Mouse (Mus musculus) neural tube, embryonic 15.5 days (tissue): ENCODE data around the gene Tbx18. TPM values are rescaled to one million over a fixed set of nuclear protein-coding genes. Genes with fewer than 3 reads are reported as not detected.

Experiments used
- ATAC-seq: fragments of 200-750 bp; cut with Nextera tagmentation; 2 replicates; pipeline ENCODE4 v1.8.0; 2017; ENCODE audit warnings: mild to moderate bottlenecking, moderate TSS enrichment, moderate library complexity; ENCODE audit not compliant: low FRiP score
- H3K27ac ChIP-seq: fragments of 300-500 bp; sonication (generic); replicated peaks from 2 replicates; pipeline ENCODE4 v1.5.1; 2015; ENCODE audit warnings: mild to moderate bottlenecking, inconsistent platforms
- H3K27me3 ChIP-seq: fragments of 300-500 bp; sonication (generic); replicated peaks from 2 replicates; pipeline ENCODE4 v1.6.1; 2015; ENCODE audit warnings: inconsistent platforms
- H3K36me3 ChIP-seq: fragments of 300-500 bp; sonication (generic); 2 replicates; pipeline ENCODE4 v1.6.1; 2015; ENCODE audit warnings: inconsistent platforms
- H3K4me1 ChIP-seq: fragments of 300-500 bp; sonication (generic); 2 replicates; pipeline ENCODE4 v1.6.1; 2015; ENCODE audit warnings: inconsistent platforms
- H3K4me2 ChIP-seq: fragments of 300-500 bp; sonication (generic); 2 replicates; pipeline ENCODE4 v1.6.1; 2015; ENCODE audit warnings: inconsistent platforms, mild to moderate bottlenecking, moderate library complexity
- H3K4me3 ChIP-seq: fragments of 300-500 bp; sonication (generic); replicated peaks from 2 replicates; pipeline ENCODE4 v1.5.1; 2015; ENCODE audit warnings: mild to moderate bottlenecking, inconsistent platforms
- H3K9ac ChIP-seq: fragments of 300-500 bp; sonication (generic); replicated peaks from 2 replicates; pipeline ENCODE4 v1.6.1; 2015; ENCODE audit warnings: mild to moderate bottlenecking, inconsistent platforms
- H3K9me3 ChIP-seq: fragments of 300-500 bp; sonication (generic); replicated peaks from 2 replicates; pipeline ENCODE4 v1.6.1; 2016; ENCODE audit warnings: inconsistent platforms
- WGBS: fragments of 180-500 bp; shearing (Covaris S2); methylation state at CpG from one replicate; pipeline ENCODE4 v1.1.7; 2015; ENCODE audit warnings: mixed read lengths; 5-methylcytosine and 5-hydroxymethylcytosine counted together
- polyA plus RNA-seq: library from polyadenylated mRNA; unstranded; fragments of >200 nt; fragmentation: Nextera tagmentation; extraction: Ambion mirVana; gene quantifications from 2 replicates; pipeline ENCODE4 v1.2.1, GENCODE M21; 2015

Tbx18 gene
- polyA plus RNA-seq, 1 experiment from 2014 or later: 0.87 TPM

DNA sequence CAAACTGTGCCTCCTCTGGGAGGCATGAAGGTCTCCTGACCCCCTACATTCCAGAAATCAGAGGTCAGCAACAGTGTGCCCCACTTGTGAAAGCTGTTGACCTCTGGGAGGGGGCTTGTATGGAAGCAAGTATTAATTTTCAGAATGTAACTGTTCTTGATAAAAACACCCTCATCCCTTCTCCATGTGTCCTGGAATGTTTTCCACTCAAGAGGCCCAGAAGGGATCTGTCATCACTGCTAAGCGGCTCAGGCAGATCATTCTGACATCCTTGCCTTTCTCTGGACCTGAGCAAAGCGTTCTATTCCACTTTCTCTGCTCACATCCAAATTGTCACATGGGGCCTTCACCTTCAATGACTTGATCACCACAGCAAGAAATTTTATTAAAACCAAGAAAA lies 28.8 kb downstream of the Tbx18 start:
- H3K9ac ChIP-seq: no peak overlapping the region
- 91% methylated on average over 2 of the region's 2 CpGs for WGBS
- H3K27ac ChIP-seq: no peak overlapping the region
- H3K36me3 ChIP-seq: no peaks in the 10 kb centered on the region
- no peak for ATAC-seq
- no peaks in the 10 kb centered on the region for H3K27me3 ChIP-seq
- no peak overlapping the region for H3K4me2 ChIP-seq
- no peak overlapping the region for H3K4me3 ChIP-seq
- H3K4me1 ChIP-seq: no peaks in the 10 kb centered on the region
- no peaks in the 10 kb centered on the region for H3K9me3 ChIP-seq

- ATAC-seq: no peak
- no peak overlapping the region for H3K9ac ChIP-seq
- WGBS: 85% methylated on average over 9 of the region's 9 CpGs
- H3K4me3 ChIP-seq: no peak overlapping the region
- no peaks in the 10 kb centered on the region for H3K9me3 ChIP-seq
- no peaks in the 10 kb centered on the region for H3K27me3 ChIP-seq
- no peak overlapping the region for H3K4me2 ChIP-seq
- no peaks in the 10 kb centered on the region for H3K36me3 ChIP-seq
- H3K4me1 ChIP-seq: no peaks in the 10 kb centered on the region
- no peak overlapping the region for H3K27ac ChIP-seq
Observed at GRCm38 (mm10) chr9:87686981-87687380, 44.1 kb downstream of the Tbx18 start.

GRCm38 (mm10) chr9:87682247-87682646 lies 48.8 kb downstream of the Tbx18 start:
- H3K4me3 ChIP-seq: no peak overlapping the region
- H3K4me2 ChIP-seq: no peak overlapping the region
- H3K9me3 ChIP-seq: no peaks in the 10 kb centered on the region
- 69% methylated on average over 11 of the region's 11 CpGs for WGBS
- H3K4me1 ChIP-seq: no peaks in the 10 kb centered on the region
- H3K27ac ChIP-seq: no peak overlapping the region
- ATAC-seq: no peak
- no peaks in the 10 kb centered on the region for H3K27me3 ChIP-seq
- H3K36me3 ChIP-seq: no peaks in the 10 kb centered on the region
- no peak overlapping the region for H3K9ac ChIP-seq
